Mouse (Mus musculus) C2C12 (cell line): Measurements from ENCODE around the gene Nostrin. TPM values are rescaled to one million over a fixed set of nuclear protein-coding genes. Genes with fewer than 3 reads are reported as not detected.
A peak's percentile ranks its signal among the peaks of the same experiment; 100 is the strongest.

ENCODE experiments used
- H3K27me3 ChIP-seq: one replicate; pipeline ENCODE4 v1.6.1; 2011; ENCODE audit not compliant: control insufficient read depth, insufficient read depth, insufficient read length
- H3K36me3 ChIP-seq: one replicate; pipeline ENCODE4 v1.6.1; 2011; ENCODE audit not compliant: control insufficient read depth, insufficient read depth
- H3K4me3 ChIP-seq: one replicate; pipeline ENCODE4 v1.5.1; 2011; ENCODE audit warnings: mild to moderate bottlenecking, control low read depth; ENCODE audit not compliant: poor library complexity, insufficient read depth, severe bottlenecking
- H3K79me2 ChIP-seq: one replicate; pipeline ENCODE4 v1.6.1; 2011; ENCODE audit not compliant: control insufficient read depth, insufficient read depth
- H3K79me3 ChIP-seq: one replicate; pipeline ENCODE4 v1.6.1; 2011; ENCODE audit warnings: low read depth, control low read depth
- H3ac ChIP-seq: one replicate; pipeline ENCODE3; 2011; ENCODE audit warnings: low read depth; ENCODE audit not compliant: control insufficient read depth, insufficient read length
- CEBPB ChIP-seq: IDR thresholded peaks from one replicate; pipeline ENCODE4 v1.6.1; 2011; ENCODE audit warnings: low read depth, mild to moderate bottlenecking, control low read depth, moderate library complexity
- CTCF ChIP-seq: IDR thresholded peaks from one replicate; pipeline ENCODE4 v1.5.1; 2011; ENCODE audit not compliant: control insufficient read depth, insufficient read depth, insufficient read length
- FOSL1 ChIP-seq: IDR thresholded peaks from one replicate; pipeline ENCODE4 v1.8.0; 2011; ENCODE audit warnings: mild to moderate bottlenecking, low read length; ENCODE audit not compliant: poor library complexity, insufficient read depth, severe bottlenecking
- MAX ChIP-seq: IDR thresholded peaks from one replicate; pipeline ENCODE4 v1.6.1; 2011; ENCODE audit warnings: mild to moderate bottlenecking, control low read depth
- MYOD1 ChIP-seq: IDR thresholded peaks from one replicate; pipeline ENCODE4 v1.6.1; 2011; ENCODE audit warnings: low read depth; ENCODE audit not compliant: control insufficient read depth, insufficient read length
- MYOG ChIP-seq: IDR thresholded peaks from one replicate; pipeline ENCODE4 v1.6.1; 2011; ENCODE audit not compliant: control insufficient read depth, insufficient read length; ENCODE audit errors: extremely low read depth
- USF1 ChIP-seq: IDR thresholded peaks from one replicate; pipeline ENCODE4 v1.6.1; 2011; ENCODE audit warnings: low read depth, mild to moderate bottlenecking, control low read depth, moderate library complexity
- polyA plus RNA-seq: library from polyadenylated mRNA; unstranded; fragments of >200 nt; fragmentation: generic; extraction: Trizol; gene quantifications from one replicate; pipeline ENCODE4 v1.2.1, GENCODE M21; 2012; ENCODE audit warnings: missing spikeins

Nostrin gene
- polyA plus RNA-seq, 1 experiment, result 0.02 TPM

GRCm38 (mm10) chr2:69189222-69189621, 53.6 kb downstream of the Nostrin start:
- no peak for TF ChIP-seq USF1
- no peak for TF ChIP-seq CEBPB
- no peaks in the 10 kb centered on the region for H3K79me3 ChIP-seq
- no peaks in the 10 kb centered on the region for H3K27me3 ChIP-seq
- H3K4me3 ChIP-seq, result no peak overlapping the region
- peaks cover 29% of the 10 kb centered on the region for H3K36me3 ChIP-seq
- H3ac ChIP-seq, result no peak overlapping the region
- no peaks in the 10 kb centered on the region for H3K79me2 ChIP-seq

GRCm38 (mm10) chr2:69191059-69191458, 55.5 kb downstream of the Nostrin start:
- TF ChIP-seq CEBPB (no peak), MYOD1 (no peak), MYOG (no peak), FOSL1 (no peak), USF1 (no peak), CTCF (no peak), MAX (no peak)
- Histone ChIP-seq H3K4me3 (no peak overlapping the region), H3K27me3 (no peaks in the 10 kb centered on the region), H3K79me2 (no peaks in the 10 kb centered on the region), H3ac (no peak overlapping the region), H3K79me3 (no peaks in the 10 kb centered on the region), H3K36me3 (peaks cover 48% of the 10 kb centered on the region)

- Histone ChIP-seq H3K36me3 (peaks cover 69% of the 10 kb centered on the region), H3ac (no peak overlapping the region), H3K4me3 (no peak overlapping the region), H3K27me3 (no peaks in the 10 kb centered on the region), H3K79me3 (no peaks in the 10 kb centered on the region), H3K79me2 (no peaks in the 10 kb centered on the region)
- no peak for TF ChIP-seq FOSL1
- no peak for TF ChIP-seq CTCF
- TF ChIP-seq USF1, result no peak
- TF ChIP-seq MAX, result no peak
- no peak for TF ChIP-seq MYOG
- TF ChIP-seq MYOD1, result no peak
- TF ChIP-seq CEBPB, result no peak
Observed at GRCm38 (mm10) chr2:69193555-69193954, 58.0 kb downstream of the Nostrin start.

- Histone ChIP-seq H3ac (peak overlapping the region; percentile 99), H3K36me3 (peaks cover 35% of the 10 kb centered on the region), H3K4me3 (peak overlapping the region; percentile 76), H3K79me2 (peaks cover 25% of the 10 kb centered on the region), H3K79me3 (peaks cover 16% of the 10 kb centered on the region), H3K27me3 (no peaks in the 10 kb centered on the region)
- no peak for TF ChIP-seq FOSL1
- TF ChIP-seq MYOG, result no peak
- no peak for TF ChIP-seq MAX
- TF ChIP-seq MYOD1, result no peak
- TF ChIP-seq CTCF, result no peak
- no peak for TF ChIP-seq CEBPB
- TF ChIP-seq USF1, result no peak
Observed at GRCm38 (mm10) chr2:69205185-69205584, 69.6 kb downstream of the Nostrin start.

GRCm38 (mm10) chr2:69205791-69206351, 70.3 kb downstream of the Nostrin start, which contains the start of gene Spc25:
TSS of gene Spc25 (minus strand) at chr2:69206194.
- Histone ChIP-seq H3K36me3 (peaks cover 28% of the 10 kb centered on the region), H3ac (peak within 1 kb of the TSS; percentile 99), H3K79me2 (peaks cover 25% of the 10 kb centered on the region), H3K27me3 (no peaks in the 10 kb centered on the region), H3K4me3 (peak within 1 kb of the TSS; percentile 76), H3K79me3 (peaks cover 16% of the 10 kb centered on the region)
- TF ChIP-seq USF1, result no peak
- peak; percentile 45 for TF ChIP-seq MAX

- TF ChIP-seq FOSL1 (no peak), CEBPB (no peak), MYOG (no peak), MAX (no peak), USF1 (no peak), CTCF (no peak), MYOD1 (no peak)
- Histone ChIP-seq H3ac (no peak overlapping the region), H3K27me3 (no peaks in the 10 kb centered on the region), H3K79me2 (peaks cover 25% of the 10 kb centered on the region), H3K4me3 (no peak overlapping the region), H3K36me3 (peaks cover 22% of the 10 kb centered on the region), H3K79me3 (peaks cover 16% of the 10 kb centered on the region)
Observed at GRCm38 (mm10) chr2:69206523-69206922, 70.9 kb downstream of the Nostrin start.
